Mouse (Mus musculus) testis, postnatal 14 days (tissue): Measurements from ENCODE around the gene Akt1.
A peak's percentile ranks its signal among the peaks of the same experiment; 100 is the strongest.

Source experiments
- DNase-seq: peaks from one replicate; pipeline ENCODE4 v3.0.0; 2021; ENCODE audit warnings: low spot score

Gene Akt1

DNA sequence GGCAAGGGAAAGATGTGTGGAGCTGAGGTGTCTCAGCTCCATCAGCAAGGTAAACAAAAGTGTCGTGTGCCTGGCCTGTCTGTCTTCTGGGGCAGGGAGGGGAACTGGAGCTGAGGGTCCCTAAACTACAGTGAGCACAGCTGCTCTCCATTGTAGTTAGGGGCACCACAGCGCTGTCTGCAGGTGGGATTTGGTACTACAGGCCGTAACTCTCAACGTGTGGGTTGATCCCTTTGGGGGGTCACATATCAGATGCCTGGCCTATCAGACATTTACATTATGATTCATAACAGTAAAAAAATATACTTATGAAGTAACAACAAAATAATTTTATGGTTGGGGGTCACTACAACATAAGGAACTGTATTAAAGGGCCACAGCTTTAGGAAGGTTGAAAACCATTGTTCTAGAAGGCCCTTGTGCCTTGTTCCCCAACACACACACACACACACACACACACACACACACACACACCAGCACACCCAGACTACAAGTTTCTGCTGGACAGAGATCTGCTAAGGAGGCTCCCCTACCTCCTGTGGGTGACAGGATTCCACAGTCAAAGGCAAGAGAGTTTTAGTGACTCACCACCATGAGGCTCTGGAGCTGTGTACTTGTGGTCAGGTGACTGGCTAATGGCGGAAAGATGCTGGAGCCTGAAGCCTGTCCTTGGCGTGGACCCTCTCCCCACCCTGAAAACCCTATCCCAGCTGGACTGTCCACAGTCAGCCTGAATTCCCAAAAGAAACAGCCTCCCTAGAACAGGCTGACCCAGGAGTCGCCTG, 47.4 kb downstream of the Akt1 start:
- no peak for DNase-seq

GRCm38 (mm10) chr12:112626455-112626854, 48.2 kb downstream of the Akt1 start:
- DNase-seq = no peak

- no peak for DNase-seq
Observed at GRCm38 (mm10) chr12:112625700-112626099, 49.0 kb downstream of the Akt1 start.

DNA sequence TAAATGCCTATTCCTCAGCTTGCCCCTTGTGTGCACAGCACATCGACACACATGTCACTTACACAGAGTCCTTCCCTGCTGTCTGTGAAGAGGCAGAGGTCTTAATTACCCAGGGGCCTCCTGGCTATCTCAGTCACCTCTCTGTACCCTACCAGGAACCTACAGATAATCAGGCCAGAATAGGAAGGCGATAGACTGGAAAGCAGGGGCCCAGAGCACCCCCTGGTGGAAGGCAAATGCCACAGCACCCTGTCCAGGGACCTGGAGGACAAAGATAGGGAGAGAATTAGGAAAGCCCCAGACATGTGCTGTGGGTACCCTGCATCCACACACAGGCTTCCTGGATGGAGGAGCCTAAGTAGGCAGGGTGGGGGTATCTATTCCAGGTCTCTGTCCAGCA, 50.9 kb downstream of the Akt1 start:
- no peak for DNase-seq

- DNase-seq = no peak
Observed at GRCm38 (mm10) chr12:112621900-112622299, 52.8 kb downstream of the Akt1 start.

- no peak for DNase-seq
Observed at GRCm38 (mm10) chr12:112620354-112621061, 54.2 kb downstream of the Akt1 start.

DNA sequence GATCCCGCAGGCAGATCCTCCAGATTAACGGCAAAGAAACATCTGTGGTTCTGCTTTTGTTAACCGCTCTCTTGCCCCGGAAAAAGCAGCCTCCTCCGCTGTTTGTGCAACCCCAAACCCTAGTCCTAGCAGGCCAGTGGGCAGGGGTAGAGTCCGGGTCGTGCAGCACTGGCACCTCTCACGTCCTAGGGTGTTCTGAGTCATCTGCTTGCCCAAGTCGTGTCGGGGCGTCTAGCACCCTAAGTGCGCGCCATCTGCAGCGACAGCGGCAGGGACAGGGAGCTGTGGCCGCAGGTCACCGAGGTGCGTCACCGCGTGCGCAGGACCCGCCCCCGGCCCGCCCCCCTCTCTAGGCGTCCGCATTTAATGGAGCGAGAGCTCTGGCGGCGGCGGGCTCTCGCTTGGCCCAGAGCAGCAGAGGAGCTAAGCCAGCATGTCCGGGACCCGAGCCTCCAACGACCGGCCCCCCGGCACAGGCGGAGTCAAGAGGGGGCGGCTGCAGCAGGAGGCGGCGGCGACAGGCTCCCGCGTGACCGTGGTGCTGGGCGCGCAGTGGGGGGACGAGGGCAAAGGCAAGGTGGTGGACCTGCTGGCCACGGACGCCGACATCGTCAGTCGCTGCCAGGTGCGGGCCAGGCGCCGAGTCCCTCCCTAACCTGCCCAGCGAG, 54.9 kb downstream of the Akt1 start, which contains the start of gene Adssl1:
Adssl1 (plus strand) TSS at position 360 of the 668 bp plus-strand sequence.
- no peak for DNase-seq

- DNase-seq = no peak
Observed at GRCm38 (mm10) chr12:112618981-112619685, 55.6 kb downstream of the Akt1 start.

DNA sequence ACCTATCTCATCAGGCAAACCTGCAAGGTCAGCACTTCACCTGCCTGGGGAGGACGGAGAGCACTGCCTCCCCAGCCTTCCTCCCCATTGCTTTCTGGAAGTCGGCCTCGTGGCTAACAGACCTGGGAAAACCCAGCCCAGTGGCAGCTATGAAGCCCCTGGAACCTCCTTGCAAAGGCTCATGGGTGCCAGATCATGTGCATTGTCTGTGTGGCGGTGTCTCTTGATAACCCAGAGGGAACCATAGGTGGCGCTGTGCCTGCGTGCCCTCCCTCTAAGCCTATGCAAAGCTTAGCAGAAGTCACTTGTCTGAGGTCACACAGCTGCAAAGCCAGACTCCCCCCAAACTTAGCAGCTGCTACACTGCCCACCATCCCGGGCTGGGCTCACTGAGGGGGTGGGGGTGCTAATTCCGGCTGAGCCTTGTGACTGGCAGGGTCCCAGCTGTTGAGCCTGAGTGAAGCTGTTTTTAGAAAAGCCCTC, 56.7 kb downstream of the Akt1 start:
- no peak for DNase-seq

- DNase-seq = no peak
Observed at GRCm38 (mm10) chr12:112617184-112617583, 57.5 kb downstream of the Akt1 start.

- no peak for DNase-seq
Observed at GRCm38 (mm10) chr12:112616668-112617067, 58.0 kb downstream of the Akt1 start.

DNA sequence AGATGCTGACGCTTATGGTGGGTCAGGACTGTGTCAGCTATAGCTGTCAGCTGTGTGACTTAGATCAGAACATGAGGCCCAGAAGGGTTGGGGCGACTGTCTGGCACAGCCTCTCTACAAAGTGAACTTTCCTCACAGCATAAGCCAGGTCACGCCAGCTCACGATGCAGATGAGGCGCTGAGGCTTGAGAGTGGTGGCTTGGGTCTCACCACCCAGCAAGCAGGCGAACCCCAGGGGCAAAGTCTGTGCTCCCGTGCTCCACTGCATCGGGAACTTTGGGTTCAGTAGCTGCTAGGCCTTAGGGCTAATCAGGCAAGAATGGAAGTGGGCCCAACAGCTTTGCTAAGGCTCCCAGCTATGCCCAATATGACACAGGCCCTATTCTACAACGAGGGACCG, 65.7 kb downstream of the Akt1 start:
- no peak for DNase-seq

DNA sequence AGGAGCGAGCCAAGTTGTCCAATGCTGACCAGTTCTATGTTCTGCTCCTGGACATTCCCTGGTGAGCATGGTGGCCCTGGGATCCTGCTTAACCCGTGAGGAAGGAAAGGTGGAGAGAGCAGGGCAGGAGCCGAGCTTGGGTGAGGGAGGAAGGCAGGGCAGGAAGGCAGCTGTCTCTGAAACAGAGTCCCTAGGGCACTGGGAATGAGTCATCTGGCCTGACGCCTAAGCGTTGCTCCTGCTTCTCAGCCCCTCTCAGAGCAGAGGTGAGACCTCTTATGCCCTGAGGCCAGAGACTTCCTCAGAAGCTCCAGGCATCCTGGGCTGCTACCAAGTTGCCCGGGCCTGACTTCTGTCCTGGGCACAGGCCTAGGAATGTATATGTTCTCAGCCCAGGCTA, 67.7 kb downstream of the Akt1 start:
- DNase-seq = no peak

DNA sequence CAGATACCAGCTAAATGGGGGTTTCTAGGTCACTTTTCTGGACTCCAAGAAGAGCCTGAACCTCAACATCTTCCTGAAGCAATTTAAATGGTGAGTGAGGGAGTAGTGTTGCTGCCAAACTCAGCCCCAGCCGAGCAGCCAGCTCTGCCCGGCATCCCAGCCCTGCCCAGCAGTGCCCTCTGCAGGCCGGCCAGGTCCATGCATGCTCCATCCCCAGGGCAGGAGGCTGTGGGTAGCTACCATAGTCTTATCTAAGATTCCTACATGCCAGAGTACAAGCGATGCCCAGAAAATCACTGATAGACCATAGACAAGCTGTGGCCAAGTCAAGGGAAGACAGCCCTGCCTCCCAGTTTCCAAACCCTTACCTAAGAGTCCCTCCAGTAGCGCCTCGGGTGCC, 68.9 kb downstream of the Akt1 start:
- DNase-seq = peak; percentile 39

GRCm38 (mm10) chr12:112604709-112605649, 69.7 kb downstream of the Akt1 start:
- DNase-seq = no peak

GRCm38 (mm10) chr12:112604022-112604421, 70.7 kb downstream of the Akt1 start:
- no peak for DNase-seq
